In genomic region chr7:71129981-71130380, GRCm38 (mm10) we compare ENCODE assay signal across 23 mouse cellular contexts.
"Had no signal": no experiment of that assay in that cellular context is flagged by ENCODE, and none has a peak within 500 bp of the region (broad histone marks: within the 10 kb centered on the region; RNA-seq: fewer than 3 reads in every experiment).

No protein-coding gene starts in this region.

- ATAC-seq: forebrain, postnatal 0 days; hindbrain, postnatal 0 days had no signal

- H3K9me3 ChIP-seq: heart, embryonic 13.5 days; heart, embryonic 15.5 days; hindbrain, embryonic 13.5 days; hindbrain, embryonic 15.5 days; limb, embryonic 13.5 days; limb, embryonic 15.5 days had no signal

- H3K27me3 ChIP-seq: heart, embryonic 13.5 days; heart, embryonic 15.5 days; hindbrain, embryonic 13.5 days; hindbrain, embryonic 15.5 days; limb, embryonic 13.5 days; limb, embryonic 15.5 days had no signal

- H3K36me3 ChIP-seq: heart, embryonic 13.5 days; heart, embryonic 15.5 days; hindbrain, embryonic 13.5 days; hindbrain, embryonic 15.5 days; limb, embryonic 13.5 days; limb, embryonic 15.5 days had no signal

- H3K27ac ChIP-seq: heart, adult 2 months; heart, embryonic 13.5 days; heart, embryonic 15.5 days; hindbrain, embryonic 13.5 days; hindbrain, embryonic 15.5 days; hindbrain, postnatal 0 days; kidney, postnatal 0 days; limb, embryonic 13.5 days; limb, embryonic 15.5 days; liver, embryonic 14.5 days had no signal

- H3K4me2 ChIP-seq: heart, embryonic 11.5 days; heart, embryonic 13.5 days; heart, embryonic 15.5 days; hindbrain, embryonic 13.5 days; hindbrain, embryonic 15.5 days; limb, embryonic 13.5 days; limb, embryonic 15.5 days had no signal

- H3K4me3 ChIP-seq: heart, adult 2 months; heart, embryonic 13.5 days; heart, embryonic 15.5 days; hindbrain, embryonic 13.5 days; hindbrain, embryonic 15.5 days; limb, embryonic 13.5 days; limb, embryonic 15.5 days had no signal

- H3K9ac ChIP-seq: forebrain, postnatal 0 days; heart, embryonic 13.5 days; heart, embryonic 15.5 days; hindbrain, embryonic 13.5 days; hindbrain, embryonic 15.5 days; limb, embryonic 13.5 days; limb, embryonic 15.5 days; liver, embryonic 14.5 days had no signal

- H3K4me1 ChIP-seq: heart, embryonic 15.5 days; hindbrain, embryonic 13.5 days; hindbrain, embryonic 15.5 days; limb, embryonic 13.5 days; limb, embryonic 15.5 days had no signal

- DNase-seq: forebrain, postnatal 0 days; gastrocnemius, postnatal 14 days; gastrocnemius, postnatal 36 days; heart, adult 11 months; heart, adult 2 months; heart, postnatal 14 days; heart, postnatal 36 days; kidney, adult 11 months; kidney, postnatal 14 days; kidney, postnatal 36 days; layer of hippocampus, adult 9-11 months; layer of hippocampus, postnatal 36 days; left cerebral cortex, postnatal 4 days had no signal
